Mouse (Mus musculus) liver, embryonic 14.5 days (tissue): Measurements from ENCODE around the gene Baiap2l1.

Experiments used
- CTCF ChIP-seq: IDR thresholded peaks from 2 replicates; pipeline ENCODE4 v1.5.1; 2016; ENCODE audit warnings: antibody characterized with exemption, low read depth, control low read depth
- EP300 ChIP-seq: IDR thresholded peaks from 2 replicates; pipeline ENCODE4 v1.6.1; 2016; ENCODE audit warnings: antibody characterized with exemption, low read depth

DNA sequence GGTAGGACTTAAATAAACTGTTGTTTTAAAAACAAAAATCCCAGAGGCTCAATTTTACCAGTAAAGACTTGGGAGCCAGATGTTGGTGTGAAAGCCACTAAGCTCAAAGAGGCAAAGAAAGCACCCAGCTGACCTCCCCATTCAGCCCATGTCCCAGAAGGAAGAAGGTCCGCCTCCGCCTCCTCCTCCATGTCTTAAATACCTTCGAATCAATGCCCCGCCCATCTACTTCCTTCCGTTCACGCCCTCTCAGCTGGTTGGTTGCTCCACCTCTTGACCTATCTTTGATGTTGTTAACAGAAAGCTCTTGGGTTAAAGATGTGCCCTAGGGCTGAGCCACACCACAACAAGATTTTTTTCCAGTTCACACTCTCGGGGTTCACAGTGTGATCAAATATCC is 127.7 kb downstream of the Baiap2l1 start:
- TF ChIP-seq CTCF = no peak
- no peak for TF ChIP-seq EP300
